Mouse (Mus musculus) olfactory bulb, adult 2 months (tissue): ENCODE data around the gene Gm17268. TPM values are rescaled to one million over a fixed set of nuclear protein-coding genes. Genes with fewer than 3 reads are reported as not detected.

Experiments
- H3K27ac ChIP-seq: fragments of 200-500 bp; 2 replicates; pipeline ENCODE4 v1.5.1; 2012; ENCODE audit warnings: low read depth, low read length; ENCODE audit not compliant: insufficient read depth
- H3K4me1 ChIP-seq: fragments of 200-500 bp; 2 replicates; pipeline ENCODE4 v1.6.1; 2012; ENCODE audit warnings: low read length; ENCODE audit not compliant: control insufficient read depth, insufficient read depth
- H3K4me3 ChIP-seq: fragments of 200-500 bp; 2 replicates; pipeline ENCODE4 v1.5.1; 2012; ENCODE audit warnings: mild to moderate bottlenecking, low read depth, low read length, moderate library complexity; ENCODE audit not compliant: insufficient read depth
- CTCF ChIP-seq: fragments of 200-500 bp; IDR thresholded peaks from 2 replicates; pipeline ENCODE4 v1.5.1; 2012; ENCODE audit warnings: low read depth, mild to moderate bottlenecking, low read length, moderate library complexity; ENCODE audit not compliant: insufficient read depth
- POLR2A ChIP-seq: fragments of 200-500 bp; IDR thresholded peaks from 2 replicates; pipeline ENCODE4 v1.6.1; 2012; ENCODE audit warnings: mild to moderate bottlenecking, low read depth, low read length, moderate library complexity; ENCODE audit not compliant: insufficient read depth
- WGBS: fragments of 180-500 bp; shearing (Covaris S2); methylation state at CpG from one replicate; pipeline ENCODE4 v1.1.7; 2018; 5-methylcytosine and 5-hydroxymethylcytosine counted together
- polyA plus RNA-seq: library from polyadenylated mRNA; stranded (reverse); fragments of >200 nt; gene quantifications from 2 replicates; pipeline ENCODE4 v1.2.4, GENCODE M21; 2012; ENCODE audit warnings: low replicate concordance; ENCODE audit not compliant: missing spikeins, insufficient read depth, insufficient read length

Gm17268 gene
- polyA plus RNA-seq, 1 experiment: not detected

- Histone ChIP-seq H3K27ac (no peak overlapping the region), H3K4me3 (no peak overlapping the region), H3K4me1 (peaks cover 4% of the 10 kb centered on the region; the same call in 1 of the 2 replicates)
- TF ChIP-seq POLR2A (no peak), CTCF (no peak)
- WGBS: 73% methylated on average over 2 of the region's 2 CpGs
Observed at GRCm38 (mm10) chr11:82035857-82036256, 2.5 kb downstream of the Gm17268 start.

GRCm38 (mm10) chr11:82035356-82035755 lies 3.0 kb downstream of the Gm17268 start, which contains the start of gene Ccl2:
TSS of gene Ccl2 (plus strand) at chr11:82035571.
- TF ChIP-seq POLR2A (no peak), CTCF (no peak)
- 21% methylated on average over 5 of the region's 5 CpGs for WGBS
- peaks cover 4% of the 10 kb centered on the region; the same call in 1 of the 2 replicates for H3K4me1 ChIP-seq

DNA sequence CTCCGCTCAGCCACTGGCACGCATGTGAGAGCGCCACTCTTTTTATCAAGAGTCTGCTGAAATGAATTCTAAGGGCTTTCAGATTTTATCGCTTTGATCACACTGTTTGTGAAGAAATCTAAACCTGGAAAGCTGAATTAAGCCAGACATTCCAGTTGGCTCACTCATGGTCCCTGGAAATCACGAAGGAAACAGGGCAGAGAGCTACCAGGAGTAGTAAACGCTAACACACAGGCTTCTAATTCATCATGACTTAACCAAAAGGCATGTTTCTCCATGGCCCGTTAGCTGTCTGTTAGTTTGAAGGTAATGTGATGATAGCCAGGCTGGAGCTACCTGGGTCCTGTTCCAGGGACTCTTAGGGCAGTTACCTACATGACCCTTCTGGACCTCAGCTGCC lies 3.9 kb downstream of the Gm17268 start:
- no peak overlapping the region for H3K4me3 ChIP-seq
- H3K27ac ChIP-seq: no peak overlapping the region
- no peak for TF ChIP-seq POLR2A
- TF ChIP-seq CTCF: no peak
- H3K4me1 ChIP-seq: peaks cover 4% of the 10 kb centered on the region; the same call in 1 of the 2 replicates
- 90% methylated on average over 7 of the region's 7 CpGs for WGBS

More at GRCm38 (mm10) chr11:82035356-82035755, 3.0 kb downstream of the Gm17268 start, which contains the start of gene Ccl2:
- Histone ChIP-seq H3K27ac (no peak within 1 kb of the TSS), H3K4me3 (no peak within 1 kb of the TSS)

GRCm38 (mm10) chr11:82032678-82033344 lies 5.6 kb downstream of the Gm17268 start:
- no peak overlapping the region for H3K4me3 ChIP-seq
- 55% methylated on average over 8 of the region's 8 CpGs for WGBS
- no peak overlapping the region for H3K27ac ChIP-seq
- no peak for TF ChIP-seq POLR2A
- TF ChIP-seq CTCF: no peak
- H3K4me1 ChIP-seq: peaks cover 4% of the 10 kb centered on the region; the same call in 1 of the 2 replicates

- H3K4me3 ChIP-seq: no peak overlapping the region
- no peak for TF ChIP-seq CTCF
- TF ChIP-seq POLR2A: no peak
- H3K27ac ChIP-seq: no peak overlapping the region
- peaks cover 4% of the 10 kb centered on the region; the same call in 1 of the 2 replicates for H3K4me1 ChIP-seq
Observed at GRCm38 (mm10) chr11:82032136-82032535, 6.2 kb downstream of the Gm17268 start.

DNA sequence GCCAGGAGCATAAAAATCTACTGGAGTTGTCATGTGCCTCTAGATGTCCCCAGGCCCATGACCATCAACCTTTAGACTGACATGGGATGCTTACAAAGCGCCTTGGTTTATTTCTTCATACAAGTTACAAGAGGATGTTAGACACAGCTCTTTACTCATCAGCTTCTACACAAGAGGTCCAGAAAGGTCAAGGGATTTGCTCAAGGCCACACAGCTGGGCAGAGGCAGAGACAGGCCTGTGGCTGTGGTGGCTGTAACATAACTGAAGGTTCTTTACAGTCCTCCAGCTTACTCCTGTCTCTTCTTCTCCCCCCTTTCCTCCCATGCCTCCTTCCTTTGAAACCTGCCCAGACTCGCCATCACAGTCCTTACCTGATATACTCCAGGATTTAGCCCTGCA lies 8.2 kb downstream of the Gm17268 start:
- Histone ChIP-seq H3K4me3 (no peak overlapping the region), H3K27ac (no peak overlapping the region), H3K4me1 (no peaks in the 10 kb centered on the region)
- WGBS: 97% methylated on average over 2 of the region's 2 CpGs
- TF ChIP-seq POLR2A: no peak
- TF ChIP-seq CTCF: no peak

DNA sequence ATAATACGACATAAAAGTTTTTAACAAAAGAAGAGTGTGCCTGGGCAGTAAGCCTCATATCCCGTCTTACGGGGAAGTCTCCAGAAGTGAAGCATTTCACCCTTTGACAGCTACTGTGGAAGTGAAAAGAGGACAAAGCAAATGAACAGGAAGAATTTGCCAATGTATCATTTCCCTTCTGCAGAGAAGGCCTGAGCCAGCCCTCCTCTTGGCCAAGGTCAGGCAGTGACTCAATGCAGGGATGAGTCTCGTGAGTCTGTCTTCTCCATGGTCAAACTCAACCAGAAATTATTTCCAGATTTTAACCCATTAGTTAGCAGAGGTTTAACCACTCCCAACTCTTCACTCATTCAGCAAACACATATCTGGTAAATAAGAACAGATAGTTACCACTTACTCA lies 14.6 kb downstream of the Gm17268 start:
- no peaks in the 10 kb centered on the region for H3K4me1 ChIP-seq
- no peak overlapping the region for H3K27ac ChIP-seq
- H3K4me3 ChIP-seq: no peak overlapping the region
- no peak for TF ChIP-seq POLR2A
- no peak for TF ChIP-seq CTCF
- WGBS: 82% methylated on average over 4 of the region's 4 CpGs

DNA sequence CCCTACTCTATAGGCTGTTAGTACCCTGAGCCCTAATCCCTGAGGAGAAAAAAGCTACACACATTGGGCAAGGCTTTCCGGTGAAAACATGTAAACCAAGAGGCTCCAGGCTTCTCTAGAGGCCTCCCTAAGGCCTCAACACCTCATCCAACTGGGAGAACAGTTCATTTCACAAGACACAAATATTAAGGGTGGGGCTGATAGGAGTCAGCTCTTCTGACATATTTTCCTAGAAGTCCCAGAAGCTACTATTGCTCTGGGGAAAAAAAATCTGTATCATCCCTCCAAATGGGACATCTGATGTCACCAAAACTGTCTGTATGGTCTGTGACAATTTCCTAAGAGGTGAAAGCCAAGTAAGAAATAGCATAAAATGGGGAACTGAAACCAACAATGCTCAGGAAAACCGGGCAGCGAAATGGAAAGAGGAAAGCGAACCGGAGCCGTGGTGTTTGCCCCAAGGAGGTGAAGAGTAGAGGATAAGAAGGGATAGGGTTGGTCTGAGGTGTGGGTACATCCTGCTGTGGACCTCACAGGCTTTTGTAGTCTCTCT lies 15.8 kb downstream of the Gm17268 start:
- Histone ChIP-seq H3K4me1 (no peaks in the 10 kb centered on the region), H3K27ac (no peak overlapping the region), H3K4me3 (no peak overlapping the region)
- TF ChIP-seq CTCF (no peak), POLR2A (no peak)
- WGBS: 93% methylated on average over 6 of the region's 6 CpGs

- Histone ChIP-seq H3K4me1 (no peaks in the 10 kb centered on the region), H3K4me3 (no peak overlapping the region), H3K27ac (no peak overlapping the region)
- 80% methylated on average over 3 of the region's 3 CpGs for WGBS
- TF ChIP-seq POLR2A: no peak
- no peak for TF ChIP-seq CTCF
Observed at GRCm38 (mm10) chr11:82021406-82021805, 17.0 kb downstream of the Gm17268 start.
